Mouse (Mus musculus): ENCODE measurements at regions not wholly inside any gene's neighbourhood (a gene's known extent, or its start where the extent isn't known, plus 50 kb on each side); places are given as distances from the start of the nearest gene placed in this dataset.

GRCm38 (mm10) chr1:105074326-105074725 lies 282.2 kb downstream of the Rnf152 start:
- no peak for DNase-seq

GRCm38 (mm10) chr1:105070661-105071455 lies 285.7 kb downstream of the Rnf152 start:
- no peak for DNase-seq

GRCm38 (mm10) chr1:105067902-105068301 lies 288.6 kb downstream of the Rnf152 start:
- DNase-seq: peak; percentile 45

GRCm38 (mm10) chr1:105067049-105067795 lies 289.3 kb downstream of the Rnf152 start:
- DNase-seq: no peak

- no peak for DNase-seq
Measured at GRCm38 (mm10) chr1:105050584-105051363, 282.4 kb downstream of the Cdh20 start.

All from cerebellum, adult 11 months (tissue).